Mouse (Mus musculus) megakaryocyte progenitor cell, adult 5-6 weeks (primary cell): ENCODE measurements around the gene Gm20517. TPM values are rescaled to one million over a fixed set of nuclear protein-coding genes. Genes with fewer than 3 reads are reported as not detected.
"Not testable (repeated sequence)": the region's sequence is repeated elsewhere in the genome, so short reads cannot be mapped to it uniquely, and the experiment has no call there.

Experiments used
- ATAC-seq: replicated peaks from 2 replicates; pipeline ENCODE4 v1.8.0; 2016; ENCODE audit warnings: mild to moderate bottlenecking, moderate TSS enrichment, inconsistent platforms; ENCODE audit not compliant: poor library complexity
- total RNA-seq, 2 experiments: library from RNA; stranded (forward) in 1 of 2; stranded (reverse) in 1 of 2; fragments of 157-497, 149-512 nt in 1 of 2; fragments of 200-1000 nt in 1 of 2; gene quantifications; 2 replicates each; pipeline versions ENCODE4 v1.2.3 to v1.2.4; 2015 to 2017

Gm20517 gene
- total RNA-seq, 2 experiments from 2014 or later = 2.2 to 3.4 TPM

DNA sequence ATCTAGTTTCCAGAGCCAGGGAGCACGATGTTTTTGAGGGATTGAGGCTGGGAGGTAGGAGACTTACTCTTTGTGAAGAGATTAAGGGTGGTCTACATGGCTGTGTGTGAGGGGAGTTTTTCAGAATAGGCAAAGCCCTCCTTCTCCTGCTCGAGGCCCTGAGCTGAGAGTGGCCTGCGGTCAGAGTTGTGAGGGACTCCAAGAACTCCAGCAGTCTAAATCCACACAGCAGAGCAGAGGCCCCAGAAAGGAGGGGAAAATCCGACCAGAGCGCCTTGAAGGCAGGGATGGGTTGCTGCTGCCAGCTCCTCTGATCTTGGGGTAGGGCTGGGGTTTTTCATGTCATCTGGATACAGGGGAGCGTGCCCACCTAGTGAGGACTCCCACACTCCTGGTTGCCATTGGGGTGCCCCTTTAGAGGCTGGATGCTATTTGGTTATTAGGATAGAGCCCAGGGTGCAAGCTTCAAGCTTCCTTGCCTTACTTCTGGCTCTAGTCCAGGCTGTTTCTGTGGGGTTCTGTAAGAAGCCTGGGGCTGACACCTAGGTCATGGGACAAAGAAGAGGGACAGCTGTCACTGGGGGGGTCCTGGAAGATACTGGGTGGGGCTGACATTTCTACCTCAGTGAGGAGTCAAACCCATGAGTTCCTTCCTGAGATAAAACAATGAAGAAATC lies 15.1 kb upstream of the Gm20517 start:
- no peak for ATAC-seq

DNA sequence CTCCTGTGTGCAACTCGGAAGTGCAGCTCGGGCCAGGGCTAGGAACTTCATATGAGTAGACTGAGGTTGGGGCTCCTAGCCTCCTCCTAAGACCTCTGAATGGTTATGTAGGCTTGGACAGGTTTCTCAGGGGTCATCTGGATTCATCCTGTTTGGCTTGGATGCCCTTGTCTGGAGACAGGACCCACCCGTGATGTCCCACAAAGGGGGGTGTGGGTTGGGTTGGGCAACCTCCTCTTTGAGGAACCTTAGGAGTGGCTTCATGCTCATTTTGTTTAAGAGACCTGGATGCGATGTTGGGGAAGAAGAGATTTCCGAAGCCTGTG lies 14.6 kb upstream of the Gm20517 start:
- ATAC-seq = no peak

DNA sequence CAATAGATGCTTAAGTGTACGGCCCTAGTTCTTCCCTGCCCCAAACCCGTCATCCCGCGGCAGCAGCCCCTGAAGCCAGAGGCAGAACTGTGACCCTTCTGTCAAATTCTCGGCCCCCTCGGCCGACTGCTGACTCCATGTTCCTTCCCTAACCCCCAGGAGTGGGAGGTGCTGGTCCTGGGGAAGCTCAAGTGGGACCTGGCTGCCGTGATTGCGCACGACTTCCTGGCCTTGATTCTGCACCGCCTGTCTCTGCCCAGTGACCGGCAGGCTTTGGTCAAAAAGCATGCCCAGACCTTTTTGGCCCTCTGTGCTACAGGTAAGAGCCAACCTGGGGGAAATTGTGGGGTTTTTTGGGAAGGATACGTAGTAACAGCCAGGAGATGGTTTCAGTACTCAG lies 14.1 kb upstream of the Gm20517 start:
- no peak for ATAC-seq

DNA sequence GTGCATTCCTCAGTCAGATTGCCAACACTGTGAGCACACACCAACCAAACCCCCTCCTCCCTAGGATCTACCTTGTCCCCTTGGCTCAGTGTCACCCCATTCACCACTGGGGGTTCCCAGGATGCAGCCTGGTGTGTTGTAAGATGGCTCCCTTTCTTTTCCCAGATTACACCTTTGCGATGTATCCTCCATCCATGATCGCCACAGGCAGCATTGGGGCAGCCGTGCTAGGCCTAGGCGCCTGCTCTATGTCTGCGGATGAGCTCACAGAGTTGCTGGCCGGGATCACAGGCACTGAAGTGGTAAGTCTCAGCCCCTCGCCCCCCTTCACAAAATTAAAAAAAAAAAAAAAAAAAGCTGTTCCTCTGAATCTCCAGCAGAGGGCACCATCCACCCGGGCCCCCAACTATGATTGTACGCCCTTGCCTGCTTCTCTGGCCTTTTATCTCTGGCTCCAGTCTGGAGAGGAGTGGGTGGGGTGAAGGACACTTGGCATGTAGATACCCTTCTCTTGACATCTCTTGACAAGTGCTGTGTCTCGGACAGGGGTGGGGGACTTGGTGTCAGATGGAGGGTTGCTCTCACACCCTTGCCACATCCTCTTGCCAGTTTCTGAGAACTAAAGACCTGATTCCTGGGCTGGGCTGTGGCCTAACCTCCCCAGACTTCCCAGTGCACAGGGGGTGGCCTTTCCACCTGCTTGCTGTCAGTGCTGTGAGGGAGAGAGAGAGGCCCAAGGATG lies 13.4 kb upstream of the Gm20517 start:
- peak; percentile 63 for ATAC-seq

DNA sequence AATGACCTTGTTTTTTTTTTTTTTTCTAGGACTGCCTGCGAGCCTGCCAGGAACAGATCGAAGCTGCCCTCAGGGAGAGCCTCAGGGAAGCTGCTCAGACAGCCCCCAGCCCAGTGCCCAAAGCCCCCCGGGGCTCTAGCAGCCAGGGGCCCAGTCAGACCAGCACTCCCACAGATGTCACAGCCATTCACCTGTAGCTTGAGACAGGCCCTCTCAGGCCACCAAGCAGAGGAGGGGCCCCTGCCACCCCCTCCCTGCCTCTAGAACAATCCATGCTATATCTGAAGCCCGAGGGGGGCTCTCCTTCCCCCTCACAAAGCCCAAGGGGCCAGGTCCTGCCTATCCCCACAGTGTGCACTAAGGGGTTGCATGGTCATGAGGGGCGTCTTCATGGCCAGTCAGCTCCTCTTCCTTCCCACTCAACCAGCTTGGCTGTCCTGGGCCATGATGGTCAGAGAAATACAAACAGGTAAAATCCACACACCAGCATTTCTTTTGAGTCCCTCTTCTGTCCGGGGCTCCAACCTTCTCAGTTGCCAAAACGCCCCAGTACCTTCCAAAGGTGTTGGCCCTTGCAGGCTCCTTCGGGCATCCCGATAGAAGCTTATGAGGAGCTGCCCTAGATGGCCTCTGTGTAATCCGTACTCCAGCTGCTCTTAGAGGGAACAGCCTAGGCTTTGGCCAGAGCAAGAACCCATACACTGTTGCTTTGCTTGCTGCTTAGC lies 12.6 kb upstream of the Gm20517 start:
- not testable (repeated sequence) for ATAC-seq

DNA sequence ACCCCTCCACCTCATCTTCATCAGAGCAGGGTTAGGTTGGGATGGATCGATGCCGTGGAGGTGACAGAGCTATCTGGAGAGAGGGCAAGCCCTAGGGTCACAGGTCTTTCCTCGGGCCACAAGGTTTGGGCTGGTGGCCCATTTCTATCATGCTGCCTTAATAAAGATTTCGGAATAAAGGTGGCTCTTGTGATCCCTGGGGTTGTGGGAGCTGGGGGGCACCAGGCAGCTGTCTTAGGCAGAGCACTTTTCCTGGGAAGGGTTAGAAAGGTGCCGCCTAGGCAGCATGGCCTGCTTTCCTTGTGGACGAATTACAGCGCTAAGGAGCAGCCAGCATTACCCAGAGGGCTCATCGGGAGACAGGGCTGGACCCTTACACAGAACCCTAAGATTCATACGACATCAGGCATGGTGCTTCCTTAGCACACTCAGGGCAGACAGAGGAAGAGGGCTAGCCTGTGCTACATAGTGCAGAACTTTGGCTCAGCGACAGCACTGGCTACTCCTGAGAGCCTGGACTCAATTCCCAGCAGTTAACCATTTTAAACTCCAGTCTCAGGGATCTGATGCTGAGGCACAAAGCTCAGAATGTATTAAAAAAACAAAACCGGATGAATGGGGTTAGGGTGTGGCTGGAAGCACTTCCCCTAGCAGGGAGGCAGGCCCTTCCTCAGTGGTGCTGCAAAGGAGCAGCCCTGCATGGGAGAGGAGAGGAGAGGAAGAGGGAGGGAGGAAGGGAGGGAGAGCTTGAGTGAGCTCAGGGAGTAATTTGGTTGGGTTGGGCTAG lies 11.7 kb upstream of the Gm20517 start:
- ATAC-seq = 0 out of 2 replicates have a peak, but pooled peaks have one; percentile 7

DNA sequence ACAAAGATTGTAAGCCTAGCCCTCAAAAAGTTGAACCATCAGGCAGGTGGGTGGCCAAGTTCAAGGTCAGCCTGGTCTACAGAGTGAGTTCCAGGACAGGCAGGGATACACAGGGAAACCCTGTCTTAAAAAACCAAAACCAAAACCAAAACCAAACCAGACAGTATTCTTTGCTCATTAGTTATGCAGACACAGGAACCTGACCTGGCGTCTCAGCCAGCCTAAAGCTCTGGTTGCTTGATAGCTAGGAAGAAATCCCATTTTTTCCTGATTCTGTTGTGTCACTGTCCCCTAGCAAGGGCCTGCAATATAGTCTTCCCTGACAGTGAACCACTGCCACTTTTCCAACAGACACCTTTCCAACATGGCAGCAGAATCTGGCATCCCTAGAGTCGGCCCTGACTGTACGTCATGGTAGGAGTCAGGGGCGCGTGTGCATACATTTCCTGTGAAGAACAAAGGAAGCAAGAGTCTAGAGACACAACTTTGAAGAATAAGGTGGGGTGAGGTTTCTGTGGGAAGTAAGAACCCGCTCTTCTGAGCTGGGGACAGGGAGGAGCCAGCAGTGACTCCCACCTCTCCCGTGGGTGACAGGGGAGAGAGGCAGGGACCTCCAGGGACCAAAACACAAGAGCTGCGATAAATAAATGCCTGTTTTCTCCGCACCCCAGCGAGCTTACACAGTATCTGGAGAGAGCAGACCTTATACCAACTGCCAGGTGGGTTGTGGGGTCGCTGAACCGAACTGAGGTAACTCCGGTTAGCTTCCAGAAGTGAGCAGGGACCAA lies 10.6 kb upstream of the Gm20517 start:
- ATAC-seq = no peak

DNA sequence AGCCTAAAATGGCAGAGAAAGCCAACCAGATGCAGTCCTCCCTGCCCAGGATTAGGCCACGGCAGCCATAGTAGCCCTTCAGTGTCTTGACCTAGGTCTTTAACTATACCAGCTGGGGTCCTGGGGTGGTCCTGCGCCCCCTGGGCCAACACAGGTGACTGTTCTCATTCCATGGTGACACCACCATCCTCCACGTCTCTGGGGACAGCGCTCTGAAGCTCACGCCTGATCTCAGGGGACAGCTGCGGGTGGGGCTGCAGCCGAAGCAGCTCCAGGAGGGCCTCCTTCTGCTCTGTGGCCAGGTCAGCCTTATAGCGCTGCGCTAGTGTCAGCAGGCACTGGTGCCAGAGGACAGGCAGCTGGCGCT lies 10.0 kb upstream of the Gm20517 start:
- ATAC-seq = no peak

DNA sequence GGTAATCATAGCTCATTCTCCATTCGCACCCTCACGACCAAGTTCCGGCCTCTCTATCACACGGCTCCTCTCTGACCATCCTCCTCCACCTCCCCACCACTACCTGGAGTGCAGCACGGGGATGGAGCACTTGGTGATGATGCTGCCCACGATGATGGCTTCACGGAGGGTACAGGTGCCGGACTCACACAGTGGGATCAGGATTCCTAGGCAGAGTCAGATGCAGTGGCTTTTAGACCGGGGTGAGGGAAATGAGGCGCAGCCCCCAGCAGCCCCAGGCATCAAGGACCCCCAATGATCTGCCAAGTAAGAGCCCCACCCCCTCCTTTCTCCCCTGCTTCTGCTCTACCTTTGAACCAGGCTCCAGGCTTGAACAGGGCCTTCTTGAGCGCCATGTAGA lies 9.1 kb upstream of the Gm20517 start:
- no peak for ATAC-seq

DNA sequence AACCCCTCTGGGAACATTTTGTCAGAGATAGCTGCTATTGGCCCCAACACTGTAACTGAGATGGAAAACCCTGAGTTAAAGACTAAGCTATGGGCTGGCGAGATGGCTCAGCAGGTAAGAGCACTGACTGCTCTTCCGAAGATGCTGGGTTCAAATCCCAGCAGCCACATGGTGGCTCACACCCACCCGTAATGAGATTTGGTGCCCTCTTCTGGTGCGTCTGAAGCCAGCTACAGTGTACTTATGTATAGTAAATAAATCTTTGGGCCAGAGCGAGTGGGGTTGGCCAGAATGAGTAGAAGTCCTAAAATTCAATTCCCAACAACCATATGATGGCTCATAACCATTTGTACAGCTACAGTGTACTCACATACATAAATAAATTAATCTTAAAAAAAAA lies 5.2 kb upstream of the Gm20517 start:
- no peak for ATAC-seq

DNA sequence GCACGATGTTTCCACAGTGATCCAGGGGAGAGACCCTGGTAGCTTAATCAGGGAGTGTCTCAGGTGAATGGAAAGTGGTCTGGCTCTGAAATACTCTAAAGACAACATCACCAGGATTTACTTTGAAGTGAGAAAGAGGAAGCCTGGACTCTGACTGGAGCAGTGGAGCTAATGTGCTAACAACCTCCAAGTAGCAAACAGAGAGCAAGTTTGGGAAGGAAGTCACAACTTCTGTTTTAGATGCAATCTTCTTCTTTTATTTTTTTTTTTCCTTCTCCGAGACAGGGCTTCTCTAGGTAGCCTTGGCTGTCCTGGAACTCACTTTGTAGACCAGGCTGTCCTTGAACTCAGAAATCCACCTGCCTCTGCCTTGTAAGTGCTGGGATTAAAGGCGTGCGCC lies 2.2 kb upstream of the Gm20517 start:
- no peak for ATAC-seq

DNA sequence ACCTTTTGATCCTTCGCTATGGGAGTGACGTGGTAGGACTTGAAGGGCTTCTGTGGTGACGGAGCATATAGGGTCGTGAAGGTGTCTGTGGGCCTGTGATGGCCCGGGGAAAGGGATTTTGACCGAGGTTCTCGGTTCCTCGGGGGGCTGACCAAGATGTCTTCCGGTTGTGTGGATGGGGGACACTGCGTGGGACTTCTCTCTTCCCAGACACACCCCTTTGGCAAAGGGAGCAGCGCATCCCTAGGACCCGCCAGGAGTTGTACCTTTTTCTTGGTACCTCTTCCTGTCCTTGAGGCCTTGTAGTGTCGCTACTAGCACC lies 233 bp downstream of the Gm20517 start:
- peak; percentile 12 for ATAC-seq

DNA sequence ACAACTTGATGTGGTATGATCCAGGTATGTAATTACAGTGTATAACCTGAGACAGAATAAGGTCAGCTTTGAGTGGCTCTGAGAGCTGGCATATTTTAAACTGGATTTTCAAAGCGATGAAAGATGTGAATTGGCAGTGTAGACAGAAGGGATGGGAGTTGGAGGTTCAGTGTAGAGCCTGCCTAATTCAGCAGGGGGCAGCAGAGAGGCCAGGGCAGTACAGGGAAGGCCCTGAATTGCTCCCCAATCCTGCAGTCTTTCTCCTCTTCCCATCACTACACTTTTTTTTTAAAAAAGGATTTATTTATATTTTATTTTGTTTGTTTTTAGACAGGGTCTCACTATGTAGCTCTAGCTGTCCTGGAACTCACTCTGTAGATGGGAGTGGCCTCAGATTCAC lies 2.6 kb downstream of the Gm20517 start:
- 0 out of 2 replicates have a peak, but pooled peaks have one; percentile 26 for ATAC-seq

DNA sequence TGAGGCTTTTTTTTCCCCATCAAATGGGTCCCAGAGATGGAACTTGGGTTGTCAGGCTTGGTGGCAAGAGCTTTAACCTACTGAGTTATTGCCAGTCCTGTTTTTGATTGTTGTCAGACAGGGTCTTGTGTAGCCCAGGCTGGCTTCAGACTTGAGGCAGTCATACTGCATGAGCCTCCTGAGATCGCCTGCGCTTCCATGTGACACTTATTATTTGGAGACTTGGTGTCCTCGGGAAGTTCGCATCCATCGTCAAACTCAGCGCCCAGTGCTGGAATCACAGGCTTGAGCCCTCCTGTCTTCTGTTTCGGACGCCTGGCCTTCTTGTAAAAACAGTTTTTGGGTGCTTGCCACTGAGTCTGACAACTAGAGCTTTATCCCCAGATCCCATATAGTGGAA lies 4.7 kb downstream of the Gm20517 start:
- ATAC-seq = no peak

DNA sequence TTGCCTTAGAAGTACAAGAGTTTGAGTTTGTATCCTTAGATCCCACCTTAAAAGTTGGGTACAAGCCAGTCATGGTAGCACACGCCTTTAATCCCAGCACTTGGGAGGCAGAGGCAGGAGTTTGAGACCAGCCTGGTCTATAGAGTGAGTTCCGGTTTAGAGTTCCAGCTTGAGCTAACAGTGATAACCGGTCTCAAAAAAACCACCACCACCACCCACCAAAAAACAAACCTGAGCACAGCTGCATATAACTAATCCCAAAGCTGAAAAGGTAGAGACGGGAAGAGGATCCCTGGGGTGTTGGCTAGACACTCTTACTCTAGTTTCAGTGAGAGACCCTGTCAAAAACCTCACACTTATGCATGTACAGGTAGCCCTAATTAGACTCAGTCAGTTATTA lies 5.3 kb downstream of the Gm20517 start:
- ATAC-seq = no peak

DNA sequence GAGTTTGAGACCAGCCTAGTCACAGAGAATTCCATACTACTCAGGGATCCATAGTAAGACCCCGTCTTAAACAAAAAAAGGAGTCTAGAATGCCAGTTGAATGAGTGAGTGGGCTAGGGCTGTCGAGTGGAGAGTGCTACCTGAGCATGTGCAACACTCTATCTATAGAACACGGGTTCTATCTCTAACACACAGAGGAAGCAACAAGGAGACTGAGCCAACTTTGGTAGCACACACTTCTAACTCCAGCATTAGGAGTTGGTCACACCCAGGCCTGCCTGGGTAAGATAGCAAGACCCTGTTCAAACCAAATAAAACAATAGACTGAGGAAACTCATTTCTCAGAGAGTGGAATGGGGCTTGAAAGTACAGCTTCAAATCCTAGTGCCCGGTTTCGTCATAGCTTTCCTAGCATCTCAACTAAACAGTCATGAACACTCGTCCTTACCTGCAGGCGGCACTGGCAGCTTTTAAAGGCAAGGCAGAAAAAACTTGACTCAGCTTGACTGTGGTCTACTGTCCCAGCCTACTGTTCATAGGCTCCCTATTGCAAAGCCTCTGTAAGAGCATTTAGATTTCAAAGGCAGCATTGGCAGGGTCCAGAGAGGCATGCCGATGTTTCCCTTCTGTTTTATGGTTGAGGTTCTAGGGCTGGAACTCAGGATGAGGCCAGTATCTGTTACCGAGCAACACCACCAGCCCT lies 6.4 kb downstream of the Gm20517 start:
- peak; percentile 97 for ATAC-seq

DNA sequence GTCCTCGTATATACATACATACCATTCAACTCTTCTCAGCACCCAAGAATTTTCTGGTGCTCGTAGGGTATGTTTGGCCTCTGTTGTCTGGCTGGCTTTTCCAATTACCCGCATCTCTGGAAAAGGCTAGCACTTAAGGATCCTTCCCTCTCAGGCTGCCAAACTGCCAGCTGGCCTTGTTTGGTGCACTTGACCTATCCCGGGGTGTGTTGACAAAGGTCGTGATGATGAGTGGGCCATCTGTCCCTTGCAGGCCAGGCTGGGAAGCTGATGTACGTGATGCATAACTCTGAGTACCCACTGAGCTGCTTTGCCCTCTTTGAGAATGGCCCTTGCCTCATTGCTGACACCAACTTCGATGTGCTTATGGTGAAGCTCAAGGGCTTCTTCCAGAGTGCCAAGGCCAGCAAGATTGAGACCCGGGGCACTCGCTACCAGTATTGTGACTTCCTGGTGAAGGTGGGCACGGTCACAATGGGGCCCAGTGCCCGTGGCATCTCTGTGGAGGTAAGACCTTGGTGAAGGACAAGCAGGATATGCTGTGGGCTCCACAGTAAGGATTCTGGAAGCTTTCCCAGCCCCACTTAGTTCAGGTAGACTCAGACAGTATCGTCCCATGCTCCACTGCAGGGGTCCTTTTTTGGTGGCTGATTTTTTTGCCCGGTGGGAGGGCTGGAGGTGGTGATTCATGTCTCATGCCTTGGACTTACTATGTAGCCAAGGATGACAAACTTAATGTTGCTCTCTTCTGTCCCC lies 7.3 kb downstream of the Gm20517 start:
- no peak for ATAC-seq

DNA sequence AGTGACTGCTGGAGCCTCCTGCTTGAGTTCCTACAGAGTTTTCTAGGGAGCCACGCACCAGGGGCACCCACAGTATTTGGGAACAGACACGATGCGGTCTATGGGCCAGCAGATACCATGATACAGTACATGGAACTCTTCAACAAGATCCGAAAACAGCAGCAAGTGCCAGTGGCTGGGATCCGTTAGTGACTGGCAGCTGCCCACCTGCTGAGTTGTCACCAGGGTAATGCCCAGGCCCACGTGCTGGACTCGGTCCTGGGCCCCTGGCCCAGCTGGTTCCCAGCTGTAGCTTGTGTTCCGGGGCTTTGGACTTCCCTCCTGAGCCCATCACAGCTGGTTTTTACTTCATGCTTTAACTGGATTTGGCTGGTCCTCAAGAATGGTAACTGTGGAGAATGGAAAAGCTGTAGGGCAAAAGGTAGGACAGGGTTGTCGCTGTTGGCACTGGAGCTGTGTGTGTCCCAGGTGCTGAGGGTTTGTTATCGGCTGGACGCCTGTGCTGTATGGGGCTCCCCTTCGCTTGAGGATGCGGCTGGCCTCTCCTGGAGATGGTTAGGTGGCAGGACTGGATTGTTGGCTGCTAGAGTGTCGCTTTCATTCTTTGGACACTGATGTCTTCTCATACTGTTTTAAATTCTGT lies 11.6 kb downstream of the Gm20517 start:
- no peak for ATAC-seq

DNA sequence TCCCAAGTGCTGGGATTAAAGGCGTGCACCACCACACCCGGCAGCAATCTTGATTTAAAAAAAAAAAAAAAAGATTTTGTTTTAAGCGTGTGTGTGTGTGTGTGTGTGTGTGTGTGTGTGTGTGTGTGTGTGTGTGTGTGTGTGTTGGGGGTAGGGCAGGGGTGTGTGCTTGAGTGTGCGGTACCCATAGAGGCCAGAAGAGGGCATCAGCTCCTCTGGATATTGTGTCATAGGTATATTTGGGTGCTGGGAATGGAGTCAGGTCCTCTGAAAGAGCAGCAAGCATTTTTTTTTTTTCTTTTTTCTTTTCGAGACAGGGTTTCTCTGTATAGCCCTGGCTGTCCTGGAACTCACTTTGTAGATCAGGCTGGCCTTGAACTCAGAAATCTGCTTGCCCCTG lies 13.2 kb downstream of the Gm20517 start:
- ATAC-seq = not testable (repeated sequence)
